Mouse (Mus musculus) limb, embryonic 14.5 days (tissue): ENCODE data around the gene Uggt1. TPM values are rescaled to one million over a fixed set of nuclear protein-coding genes. Genes with fewer than 3 reads are reported as not detected.

ENCODE experiments used
- ATAC-seq: fragments of 200-750 bp; cut with Nextera tagmentation; 2 replicates; pipeline ENCODE4 v1.8.0; 2017; ENCODE audit warnings: low read depth, moderate number of reproducible peaks, moderate TSS enrichment; ENCODE audit not compliant: low FRiP score
- DNase-seq: peaks from one replicate; pipeline ENCODE4 v3.0.0-alpha.2; 2015; ENCODE audit warnings: low spot score
- H3K27ac ChIP-seq: fragments of 300-500 bp; sonication (generic); replicated peaks from 2 replicates; pipeline ENCODE4 v1.5.1; 2014; ENCODE audit warnings: low read depth, mild to moderate bottlenecking, low read length, moderate library complexity, mixed read lengths
- H3K27me3 ChIP-seq: fragments of 300-500 bp; sonication (generic); 2 replicates; pipeline ENCODE4 v1.6.1; 2014; ENCODE audit warnings: low read length, mixed read lengths; ENCODE audit not compliant: control insufficient read depth, insufficient read depth
- H3K36me3 ChIP-seq: fragments of 300-500 bp; sonication (generic); 2 replicates; pipeline ENCODE4 v1.6.1; 2014; ENCODE audit warnings: mild to moderate bottlenecking, low read length, moderate library complexity, mixed read lengths; ENCODE audit not compliant: control insufficient read depth, insufficient read depth
- H3K4me1 ChIP-seq: fragments of 300-500 bp; sonication (generic); 2 replicates; pipeline ENCODE4 v1.6.1; 2014; ENCODE audit warnings: antibody characterized with exemption, low read length, mixed read lengths; ENCODE audit not compliant: control insufficient read depth, insufficient read depth
- H3K4me2 ChIP-seq: fragments of 300-500 bp; sonication (generic); replicated peaks from 2 replicates; pipeline ENCODE4 v1.6.1; 2014; ENCODE audit warnings: low read depth, mild to moderate bottlenecking, low read length, moderate library complexity; ENCODE audit not compliant: severe bottlenecking
- H3K4me3 ChIP-seq: fragments of 300-500 bp; sonication (generic); replicated peaks from 2 replicates; pipeline ENCODE4 v1.5.1; 2014; ENCODE audit warnings: low read length
- H3K9ac ChIP-seq: fragments of 300-500 bp; sonication (generic); 2 replicates; pipeline ENCODE4 v1.6.1; 2014; ENCODE audit warnings: mild to moderate bottlenecking, low read depth, low read length, moderate library complexity; ENCODE audit not compliant: severe bottlenecking
- H3K9me3 ChIP-seq: fragments of 300-500 bp; sonication (generic); 2 replicates; pipeline ENCODE4 v1.6.1; 2016; ENCODE audit warnings: low read length; ENCODE audit not compliant: control insufficient read depth
- POLR2A ChIP-seq: fragments of 200-500 bp; IDR thresholded peaks from 2 replicates; pipeline ENCODE4 v1.8.0; 2012; ENCODE audit warnings: inconsistent platforms, mild to moderate bottlenecking, moderate library complexity, borderline replicate concordance; ENCODE audit not compliant: insufficient read depth, insufficient read length; ENCODE audit errors: extremely low read depth
- WGBS: fragments of 180-500 bp; shearing (Covaris S2); extraction: QIAGEN DNeasy Blood & Tissue Kit; methylation state at CpG from one replicate; pipeline ENCODE4 v1.1.7; 2014; 5-methylcytosine and 5-hydroxymethylcytosine counted together
- polyA plus RNA-seq, 2 experiments: library from polyadenylated mRNA; depleted of rRNA in 1 of 2; stranded (reverse) in 1 of 2; unstranded in 1 of 2; fragments of >200 nt; fragmentation: Nextera tagmentation in 1 of 2; extraction: Ambion mirVana in 1 of 2; gene quantifications; 2 replicates each; pipeline versions ENCODE4 v1.2.1 to v1.2.3; 2012 to 2014

The Uggt1 gene
- polyA plus RNA-seq, 2 experiments, result 30.8 to 74.3 TPM

DNA sequence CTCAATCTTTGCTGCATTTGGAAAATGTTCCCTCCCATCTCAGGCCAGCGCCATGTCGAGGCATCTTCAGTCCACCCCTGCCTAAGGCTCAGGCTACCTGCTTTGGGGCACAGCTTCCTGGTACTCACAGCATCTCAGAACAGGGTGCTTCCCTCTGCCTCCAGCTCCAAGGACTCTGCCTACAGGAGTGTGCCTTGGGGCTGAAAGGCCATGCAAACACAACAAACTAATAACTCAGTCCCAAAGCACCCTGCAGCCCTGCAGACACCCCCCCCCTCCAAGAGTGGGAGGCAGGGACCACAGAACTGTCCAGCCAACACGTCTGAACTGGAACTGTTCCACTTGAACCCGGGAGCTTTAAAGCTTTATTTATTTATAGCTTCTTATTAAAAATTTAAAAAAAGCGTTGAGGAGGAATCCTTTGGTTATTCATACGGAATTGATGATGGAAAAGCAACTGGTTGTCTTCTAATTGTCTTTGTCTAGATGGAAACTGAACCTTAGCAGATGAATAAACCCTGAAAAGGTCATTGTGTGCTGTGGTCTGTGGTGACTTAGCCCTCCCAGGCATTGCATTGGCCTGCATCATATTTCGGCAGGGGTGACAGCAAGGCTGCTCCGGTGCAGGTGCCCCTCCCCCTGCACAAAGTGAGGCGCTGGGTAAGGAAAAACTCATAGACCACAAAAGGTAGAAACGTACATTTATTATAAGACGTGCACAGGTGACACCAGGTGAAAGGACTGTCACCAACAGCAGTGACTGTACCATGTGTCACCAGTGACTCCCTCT is 138.4 kb downstream of the Uggt1 start:
- H3K9ac ChIP-seq, result no peak overlapping the region
- no peak overlapping the region for H3K27ac ChIP-seq
- no peak for TF ChIP-seq POLR2A
- no peaks in the 10 kb centered on the region for H3K9me3 ChIP-seq
- DNase-seq (no peak), ATAC-seq (no peak)
- no peaks in the 10 kb centered on the region for H3K4me1 ChIP-seq
- no peaks in the 10 kb centered on the region for H3K27me3 ChIP-seq
- peaks cover 45% of the 10 kb centered on the region for H3K36me3 ChIP-seq
- H3K4me3 ChIP-seq, result no peak overlapping the region
- WGBS, result 87% methylated on average over 11 of the region's 11 CpGs
- H3K4me2 ChIP-seq, result no peak overlapping the region

DNA sequence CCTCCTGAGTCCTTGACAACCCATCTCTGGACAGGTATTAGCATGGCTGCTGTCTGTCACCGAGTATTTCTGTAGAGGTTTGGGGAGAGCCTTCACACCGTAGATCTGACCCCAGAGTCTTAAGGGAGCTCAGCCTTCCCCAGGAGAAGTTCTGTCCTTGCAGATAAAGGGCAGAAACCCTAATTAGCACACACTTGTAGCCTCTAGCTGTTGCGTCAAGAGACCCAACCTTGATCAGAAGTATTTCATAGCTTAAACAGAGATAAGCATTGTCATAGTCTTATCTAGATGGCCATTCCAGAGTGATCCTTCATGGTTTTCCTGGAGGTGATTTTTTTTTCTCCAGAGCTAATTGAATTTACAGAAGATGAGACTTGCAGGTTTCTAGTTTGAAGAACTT is 144.1 kb downstream of the Uggt1 start:
- no peak overlapping the region for H3K4me2 ChIP-seq
- H3K36me3 ChIP-seq, result peaks cover 40% of the 10 kb centered on the region
- ATAC-seq (no peak), DNase-seq (no peak)
- H3K9ac ChIP-seq, result no peak overlapping the region
- no peaks in the 10 kb centered on the region for H3K4me1 ChIP-seq
- H3K27ac ChIP-seq, result no peak overlapping the region
- 96% methylated on average over 3 of the region's 3 CpGs for WGBS
- H3K27me3 ChIP-seq, result no peaks in the 10 kb centered on the region
- no peak for TF ChIP-seq POLR2A
- H3K9me3 ChIP-seq, result no peaks in the 10 kb centered on the region
- no peak overlapping the region for H3K4me3 ChIP-seq

DNA sequence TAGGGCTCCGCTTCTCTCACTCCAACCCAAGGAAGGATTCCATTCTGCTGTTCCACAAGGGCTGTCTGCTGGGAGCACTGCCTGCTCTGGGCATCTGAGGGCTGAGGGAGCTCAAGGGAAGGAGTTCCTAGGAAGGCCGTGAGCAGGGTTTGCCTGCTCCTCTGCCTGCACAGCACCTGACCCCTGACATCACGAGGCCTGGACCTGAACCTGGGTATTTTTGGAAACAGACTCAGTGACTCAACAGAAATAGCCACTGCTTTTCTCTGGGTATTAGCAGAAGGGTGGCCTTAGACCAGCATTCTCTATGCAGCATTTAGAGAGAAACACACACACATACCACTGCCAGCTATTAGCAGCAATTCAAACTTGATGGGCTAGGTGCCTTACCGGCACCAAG is 146.1 kb downstream of the Uggt1 start:
- DNase-seq (no peak), ATAC-seq (no peak)
- 84% methylated on average over 4 of the region's 4 CpGs for WGBS
- no peak overlapping the region for H3K4me3 ChIP-seq
- H3K9me3 ChIP-seq, result no peaks in the 10 kb centered on the region
- no peak overlapping the region for H3K27ac ChIP-seq
- no peak overlapping the region for H3K4me2 ChIP-seq
- no peak overlapping the region for H3K9ac ChIP-seq
- no peaks in the 10 kb centered on the region for H3K27me3 ChIP-seq
- no peaks in the 10 kb centered on the region for H3K4me1 ChIP-seq
- peaks cover 35% of the 10 kb centered on the region for H3K36me3 ChIP-seq
- no peak for TF ChIP-seq POLR2A

DNA sequence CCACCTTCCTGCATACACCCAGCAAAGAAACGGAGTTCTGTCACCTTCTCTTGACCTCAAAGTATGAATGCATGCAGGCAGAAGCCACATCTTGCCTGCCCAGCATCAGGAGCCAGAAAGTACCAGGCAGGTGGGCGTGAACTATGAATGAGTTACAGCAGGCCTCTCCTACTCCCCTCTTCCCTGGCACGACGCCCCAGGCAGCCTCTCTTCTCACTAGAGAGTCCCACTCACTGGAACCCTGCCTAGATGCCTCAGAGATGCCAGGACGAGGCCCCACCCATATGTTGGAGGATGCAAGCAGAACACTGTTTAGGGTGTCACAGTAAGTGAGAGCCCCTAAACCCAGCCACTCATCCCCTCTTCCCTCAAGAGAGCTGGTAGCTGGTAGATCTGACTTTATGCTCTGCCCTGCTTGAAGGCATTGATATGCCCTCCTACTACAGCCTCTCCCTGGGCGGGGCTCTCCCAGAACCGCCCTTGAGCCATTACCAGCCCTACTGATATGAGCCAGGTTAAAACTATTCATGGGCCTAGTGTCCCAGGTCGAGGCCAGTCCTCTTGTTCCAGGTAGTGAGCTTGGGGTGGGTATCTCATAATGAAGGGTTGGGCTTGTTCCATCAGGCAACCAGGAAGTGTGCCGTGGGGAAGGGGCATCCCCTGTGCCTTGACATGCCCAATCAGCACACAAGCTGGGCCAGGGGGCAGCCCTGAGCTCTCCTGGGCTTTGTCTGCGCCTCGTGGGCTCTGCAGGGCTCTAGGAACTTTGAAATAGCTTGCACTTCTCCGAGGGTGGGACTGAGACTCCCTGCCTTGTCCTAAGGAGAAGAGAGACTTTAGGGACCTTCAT is 148.9 kb downstream of the Uggt1 start:
- no peaks in the 10 kb centered on the region for H3K4me1 ChIP-seq
- no peak for TF ChIP-seq POLR2A
- H3K4me3 ChIP-seq, result no peak overlapping the region
- H3K27me3 ChIP-seq, result no peaks in the 10 kb centered on the region
- no peaks in the 10 kb centered on the region for H3K9me3 ChIP-seq
- 78% methylated on average over 12 of the region's 12 CpGs for WGBS
- no peak for DNase-seq
- no peak overlapping the region for H3K9ac ChIP-seq
- no peak overlapping the region for H3K27ac ChIP-seq
- H3K36me3 ChIP-seq, result peaks cover 21% of the 10 kb centered on the region
- no peak for ATAC-seq
- no peak overlapping the region for H3K4me2 ChIP-seq

DNA sequence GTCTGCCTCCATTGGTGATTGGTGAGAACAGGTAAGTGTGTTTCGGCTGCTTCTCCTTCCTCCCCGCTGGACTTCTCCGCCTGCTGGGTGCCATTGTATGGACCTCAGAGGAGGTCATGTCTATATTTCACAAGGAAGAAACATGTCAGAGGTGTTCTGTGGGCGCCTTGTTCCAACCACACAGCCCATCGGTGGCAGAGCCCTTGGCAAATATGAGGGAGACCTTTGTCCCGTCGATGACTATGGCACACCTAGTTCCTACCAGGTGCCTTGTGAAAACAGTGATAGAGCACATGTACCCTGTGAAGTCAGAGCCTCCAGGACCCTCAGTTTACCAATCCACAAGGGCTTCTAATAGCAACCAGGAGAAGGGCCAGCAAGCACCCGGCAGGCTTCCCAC is 150.8 kb downstream of the Uggt1 start:
- Histone ChIP-seq H3K4me2 (no peak overlapping the region), H3K9ac (no peak overlapping the region), H3K9me3 (no peaks in the 10 kb centered on the region), H3K27ac (no peak overlapping the region), H3K36me3 (peaks cover 29% of the 10 kb centered on the region), H3K4me3 (no peak overlapping the region), H3K27me3 (no peaks in the 10 kb centered on the region), H3K4me1 (peaks cover 16% of the 10 kb centered on the region)
- ATAC-seq (no peak), DNase-seq (no peak)
- 94% methylated on average over 8 of the region's 8 CpGs for WGBS
- no peak for TF ChIP-seq POLR2A
